Mouse (Mus musculus) macrophage (primary cell): ENCODE data around the gene Apba3. TPM values are rescaled to one million over a fixed set of nuclear protein-coding genes. Genes with fewer than 3 reads are reported as not detected.

ENCODE experiments used
- H3K27ac ChIP-seq: fragments of 350-480 bp; formaldehyde crosslinking; 2 replicates; pipeline ENCODE4 v1.9.0; 2021
- H3K36me3 ChIP-seq: fragments of 350-480 bp; formaldehyde crosslinking; 2 replicates; pipeline ENCODE4 v1.9.0; 2021; ENCODE audit errors: inconsistent target
- H3K4me3 ChIP-seq: fragments of 350-480 bp; formaldehyde crosslinking; 2 replicates; pipeline ENCODE4 v1.9.0; 2021; ENCODE audit errors: inconsistent target
- H3K79me2 ChIP-seq: fragments of 350-480 bp; formaldehyde crosslinking; 2 replicates; pipeline ENCODE4 v1.9.0; 2021; ENCODE audit errors: inconsistent target
- WGBS: methylation state at CpG from one replicate; pipeline ENCODE4 v1.1.7; 2026; ENCODE audit warnings: inconsistent platforms; ENCODE audit not compliant: missing documents; 5-methylcytosine and 5-hydroxymethylcytosine counted together
- polyA plus RNA-seq: library from polyadenylated mRNA; stranded (reverse); fragments of 250-400 nt; gene quantifications from 3 replicates; pipeline ENCODE4 v1.2.4, GENCODE M21; 2018; ENCODE audit warnings: inconsistent platforms

Gene Apba3
- polyA plus RNA-seq, 1 experiment from 2014 or later: 9.8 TPM

DNA sequence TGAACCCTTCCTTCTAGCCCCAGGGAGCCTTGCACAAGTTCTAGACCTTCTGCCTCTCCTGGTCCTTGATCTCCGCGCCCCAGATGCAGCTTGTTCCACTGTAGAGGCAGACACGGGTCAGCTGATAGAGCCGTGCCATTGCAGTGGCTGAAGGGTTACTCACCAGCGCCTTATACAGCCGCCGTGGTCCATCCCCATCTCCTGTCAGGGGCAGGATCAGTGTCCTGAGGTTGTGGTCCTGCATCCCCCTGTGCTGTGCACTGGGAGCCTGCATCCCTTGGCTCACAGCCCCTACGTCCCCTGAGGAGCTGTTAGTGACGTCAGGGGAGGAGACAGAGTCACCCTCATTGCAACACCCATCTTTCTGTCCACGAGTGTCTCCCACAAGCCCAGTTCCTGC, 36.5 kb downstream of the Apba3 start:
- H3K4me3 ChIP-seq: no peak overlapping the region
- 20% methylated on average over 10 of the region's 10 CpGs for WGBS
- H3K27ac ChIP-seq: peak overlapping the region; percentile 46
- H3K36me3 ChIP-seq: peaks cover 32% of the 10 kb centered on the region
- peaks cover 90% of the 10 kb centered on the region for H3K79me2 ChIP-seq

- peaks cover 37% of the 10 kb centered on the region for H3K36me3 ChIP-seq
- H3K4me3 ChIP-seq: no peak overlapping the region
- H3K79me2 ChIP-seq: peaks cover 85% of the 10 kb centered on the region
- peak overlapping the region; percentile 46 for H3K27ac ChIP-seq
- 27% methylated on average over 7 of the region's 7 CpGs for WGBS
Measured at GRCm38 (mm10) chr10:81303761-81304160, 37.0 kb downstream of the Apba3 start.

DNA sequence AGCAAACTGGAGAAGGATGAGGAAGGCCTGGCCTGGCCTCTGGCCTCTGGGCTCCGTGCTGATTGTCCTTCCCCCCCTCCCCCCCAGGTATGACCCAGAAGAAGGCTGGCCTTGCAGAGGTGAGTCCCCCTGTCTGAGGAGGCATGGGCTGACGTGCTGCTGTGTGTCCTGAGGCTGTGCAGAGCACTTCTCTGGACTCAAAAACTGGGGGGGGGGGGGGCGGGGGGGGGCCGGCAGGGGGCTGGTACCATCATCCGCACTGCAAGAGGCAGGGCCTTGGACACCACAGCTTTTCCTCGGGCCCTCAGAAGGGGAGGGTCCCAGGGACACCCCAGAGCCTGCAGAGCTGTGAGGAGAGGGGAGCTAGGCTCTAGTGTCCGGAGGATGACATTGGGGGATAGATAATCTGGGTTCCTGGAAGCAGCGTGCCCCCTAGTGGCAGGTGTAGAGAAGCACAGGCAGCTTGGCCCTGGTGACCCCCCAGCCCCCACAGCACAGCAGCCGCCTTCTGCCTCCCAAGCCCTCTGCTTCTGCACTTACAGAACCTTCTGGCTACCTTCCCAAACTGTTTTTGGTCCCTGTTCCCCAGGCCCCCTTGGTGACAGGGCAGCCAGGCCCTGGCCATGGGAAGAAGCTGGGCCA, 38.0 kb downstream of the Apba3 start:
- H3K27ac ChIP-seq: no peak overlapping the region
- peaks cover 75% of the 10 kb centered on the region for H3K79me2 ChIP-seq
- peaks cover 46% of the 10 kb centered on the region for H3K36me3 ChIP-seq
- WGBS: 33% methylated on average over 6 of the region's 9 CpGs
- no peak overlapping the region for H3K4me3 ChIP-seq

GRCm38 (mm10) chr10:81305663-81306062, 38.9 kb downstream of the Apba3 start:
- H3K27ac ChIP-seq: no peak overlapping the region
- peaks cover 56% of the 10 kb centered on the region for H3K36me3 ChIP-seq
- 95% methylated on average over 12 of the region's 14 CpGs for WGBS
- H3K4me3 ChIP-seq: no peak overlapping the region
- peaks cover 66% of the 10 kb centered on the region for H3K79me2 ChIP-seq

GRCm38 (mm10) chr10:81306173-81306668, 39.5 kb downstream of the Apba3 start:
- Histone ChIP-seq H3K4me3 (no peak overlapping the region), H3K79me2 (peaks cover 60% of the 10 kb centered on the region), H3K27ac (no peak overlapping the region), H3K36me3 (peaks cover 61% of the 10 kb centered on the region)
- WGBS: 93% methylated on average over 11 of the region's 12 CpGs

- H3K27ac ChIP-seq: no peak overlapping the region
- WGBS: 94% methylated on average over 21 of the region's 21 CpGs
- H3K79me2 ChIP-seq: peaks cover 52% of the 10 kb centered on the region
- peaks cover 70% of the 10 kb centered on the region for H3K36me3 ChIP-seq
- H3K4me3 ChIP-seq: no peak overlapping the region
Measured at GRCm38 (mm10) chr10:81306837-81307682, 40.3 kb downstream of the Apba3 start.

GRCm38 (mm10) chr10:81309571-81309970, 42.8 kb downstream of the Apba3 start:
- Histone ChIP-seq H3K79me2 (peaks cover 26% of the 10 kb centered on the region), H3K36me3 (peaks cover 93% of the 10 kb centered on the region), H3K27ac (no peak overlapping the region), H3K4me3 (no peak overlapping the region)
- 79% methylated on average over 5 of the region's 5 CpGs for WGBS

DNA sequence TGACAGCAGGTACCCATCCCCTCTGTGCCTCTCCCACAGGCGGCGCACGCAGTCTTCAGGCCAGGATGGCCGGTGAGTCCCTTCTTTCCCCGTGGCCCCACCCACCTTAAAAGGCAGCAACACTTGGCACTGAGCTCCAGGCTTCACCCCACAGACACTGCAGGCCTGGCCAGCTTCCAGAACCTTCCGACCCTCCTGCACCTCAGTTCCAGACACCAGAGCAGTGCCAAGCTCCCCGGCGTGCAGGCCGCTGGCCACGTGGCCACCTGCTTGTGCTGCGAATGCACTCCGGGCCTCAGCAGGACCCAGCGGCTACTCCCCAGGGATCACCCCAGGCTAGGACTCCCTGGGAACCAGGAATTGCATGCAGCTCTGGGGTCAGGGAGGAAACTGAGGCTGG, 46.8 kb downstream of the Apba3 start:
- WGBS: 97% methylated on average over 13 of the region's 13 CpGs

GRCm38 (mm10) chr10:81314201-81314600, 47.4 kb downstream of the Apba3 start:
- no peak overlapping the region for H3K4me3 ChIP-seq
- WGBS: 81% methylated on average over 7 of the region's 7 CpGs
- H3K36me3 ChIP-seq: peaks cover 78% of the 10 kb centered on the region
- H3K27ac ChIP-seq: no peak overlapping the region
- no peaks in the 10 kb centered on the region; the same call in 1 of the 2 replicates for H3K79me2 ChIP-seq

More for the DNA sequence above, 46.8 kb downstream of the Apba3 start:
- Histone ChIP-seq H3K79me2 (no peaks in the 10 kb centered on the region; the same call in 1 of the 2 replicates), H3K27ac (no peak overlapping the region), H3K4me3 (no peak overlapping the region), H3K36me3 (peaks cover 84% of the 10 kb centered on the region)

DNA sequence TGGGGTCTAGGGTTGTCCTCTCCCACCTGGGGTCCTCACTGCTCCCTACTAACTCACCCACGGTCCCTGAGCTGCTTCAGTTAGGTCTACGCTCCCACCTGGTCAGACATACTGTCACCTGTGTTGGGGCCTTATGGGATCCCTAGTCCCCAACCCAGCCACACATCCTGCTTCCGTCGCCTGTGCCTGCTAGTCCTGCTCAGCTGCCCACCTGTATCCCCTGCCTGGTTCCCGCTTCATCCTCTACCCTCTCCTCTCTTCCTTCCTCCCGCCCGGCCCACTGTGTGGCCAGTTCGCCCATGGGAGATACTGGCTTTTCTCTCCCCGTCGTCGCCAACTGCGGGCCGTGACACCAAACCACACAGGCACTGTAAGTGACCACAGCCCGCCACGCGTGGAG, 48.8 kb downstream of the Apba3 start:
- H3K4me3 ChIP-seq: no peak overlapping the region
- 91% methylated on average over 8 of the region's 16 CpGs for WGBS
- H3K36me3 ChIP-seq: peaks cover 64% of the 10 kb centered on the region
- H3K79me2 ChIP-seq: no peaks in the 10 kb centered on the region; the same call in 1 of the 2 replicates
- no peak overlapping the region for H3K27ac ChIP-seq

DNA sequence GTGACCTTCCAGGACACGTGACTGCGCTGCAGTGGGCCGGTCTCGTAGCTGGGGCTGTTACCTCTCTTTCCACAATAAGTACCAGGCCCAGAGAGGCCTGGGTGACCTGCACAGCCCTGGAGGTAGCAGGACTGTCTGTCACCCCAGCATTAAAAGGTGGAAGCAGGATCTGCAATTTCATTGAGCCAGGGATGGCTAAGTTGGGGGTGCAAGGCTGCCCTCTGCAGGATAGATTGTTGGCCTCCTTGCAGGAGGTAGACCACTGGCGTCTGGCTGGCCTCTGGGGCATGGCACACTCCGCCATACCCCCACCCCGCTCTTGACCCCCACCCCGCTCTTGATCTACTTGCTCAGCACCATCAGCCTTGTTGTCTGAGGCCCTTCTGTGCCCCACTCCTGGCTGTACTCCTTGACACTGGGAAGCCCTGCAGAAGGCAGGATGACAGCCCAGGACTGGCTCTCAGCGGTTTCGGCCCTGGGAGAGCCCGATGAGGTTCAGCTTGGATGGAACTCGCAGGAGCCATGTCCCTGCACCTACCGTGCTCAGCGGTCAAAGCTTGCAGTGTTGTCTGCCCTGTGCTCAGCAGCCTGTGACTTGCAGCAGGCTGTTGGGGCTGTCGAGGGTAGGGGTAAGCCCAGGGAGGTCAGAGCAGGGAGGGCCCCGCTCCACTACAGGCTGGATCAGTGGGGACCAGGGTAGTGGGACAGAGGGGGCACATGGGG, 49.7 kb downstream of the Apba3 start:
- peaks cover 2% of the 10 kb centered on the region for H3K79me2 ChIP-seq
- peaks cover 55% of the 10 kb centered on the region for H3K36me3 ChIP-seq
- WGBS: 84% methylated on average over 14 of the region's 16 CpGs
- no peak overlapping the region for H3K4me3 ChIP-seq
- no peak overlapping the region for H3K27ac ChIP-seq

DNA sequence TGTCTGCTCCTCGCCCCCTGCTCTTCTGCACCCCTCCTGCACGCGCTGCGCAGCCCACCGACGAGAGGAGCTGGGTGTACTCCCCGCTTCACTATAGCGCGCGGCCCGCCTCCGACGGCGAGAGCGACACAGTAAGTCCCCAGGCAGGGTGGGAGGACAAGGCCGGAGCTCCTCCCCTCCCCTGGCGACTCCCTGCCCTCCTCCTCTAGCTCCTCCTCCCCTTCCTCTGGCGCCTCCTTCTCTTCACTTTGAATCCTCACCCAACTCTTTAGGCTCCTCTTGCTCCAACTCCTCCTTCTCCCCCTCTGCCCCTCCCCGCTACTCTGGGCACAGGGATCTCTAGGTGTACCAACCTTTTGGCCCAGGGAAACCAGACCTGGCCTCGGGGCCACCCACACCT, 50.5 kb downstream of the Apba3 start:
- Histone ChIP-seq H3K4me3 (no peak overlapping the region), H3K79me2 (peaks cover 10% of the 10 kb centered on the region), H3K27ac (no peak overlapping the region), H3K36me3 (peaks cover 47% of the 10 kb centered on the region; the same call in 1 of the 2 replicates)
- WGBS: 67% methylated on average over 20 of the region's 20 CpGs

GRCm38 (mm10) chr10:81318589-81319329, 52.0 kb downstream of the Apba3 start:
- Histone ChIP-seq H3K79me2 (peaks cover 25% of the 10 kb centered on the region), H3K27ac (peak overlapping the region; percentile 93), H3K36me3 (peaks cover 46% of the 10 kb centered on the region), H3K4me3 (no peak overlapping the region)
- 86% methylated on average over 13 of the region's 13 CpGs for WGBS

- Histone ChIP-seq H3K4me3 (peak overlapping the region; percentile 40), H3K27ac (peak overlapping the region; percentile 93), H3K36me3 (peaks cover 47% of the 10 kb centered on the region), H3K79me2 (peaks cover 27% of the 10 kb centered on the region)
- WGBS: 34% methylated on average over 8 of the region's 8 CpGs
Measured at GRCm38 (mm10) chr10:81319330-81319699, 52.6 kb downstream of the Apba3 start.
